Mouse (Mus musculus): ENCODE results near the gene Hspa12a.
"Not testable (repeated sequence)": the region's sequence is repeated elsewhere in the genome, so short reads cannot be mapped to it uniquely, and the experiment has no call there.

The Hspa12a gene

DNA sequence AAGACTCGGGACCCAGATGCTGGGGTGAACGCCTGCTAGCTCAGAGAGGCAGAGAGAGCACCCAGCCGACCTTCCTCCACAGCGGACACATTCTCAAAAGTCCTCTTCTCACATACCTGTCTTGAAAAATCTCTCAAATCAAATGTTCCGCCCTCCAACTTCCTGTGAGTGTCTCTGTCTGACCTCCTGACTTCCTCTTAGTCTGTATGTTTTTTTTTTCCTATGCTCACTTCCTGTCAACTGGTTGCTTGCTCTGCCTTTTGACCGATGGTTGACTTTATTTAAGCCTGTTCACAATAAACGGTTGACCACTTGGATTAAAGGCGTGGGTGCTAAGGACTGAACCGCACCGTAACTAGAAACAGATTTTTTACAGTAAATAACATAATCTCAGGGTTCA is 35.4 kb downstream of the Hspa12a start:
- no peak for DNase-seq

DNA sequence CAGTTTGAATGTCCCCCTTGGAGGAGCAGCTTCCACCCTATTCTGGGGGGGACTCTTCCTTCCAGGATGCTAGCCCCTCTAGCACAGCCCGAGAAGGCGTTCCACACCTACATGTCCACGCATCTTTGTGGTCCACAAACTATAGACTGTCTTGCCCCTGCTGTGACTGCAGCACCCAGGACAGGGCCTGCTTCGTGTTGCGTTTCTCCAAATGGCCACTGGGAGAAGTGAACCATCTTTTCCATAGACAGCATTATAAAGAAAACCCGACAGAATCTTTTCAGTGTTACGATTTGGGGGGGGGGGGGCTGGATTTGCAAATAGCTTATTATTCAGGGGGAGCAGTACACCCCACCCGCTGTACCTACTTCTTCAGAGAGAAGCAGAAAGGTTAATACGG is 36.8 kb downstream of the Hspa12a start:
- DNase-seq, result no peak

DNA sequence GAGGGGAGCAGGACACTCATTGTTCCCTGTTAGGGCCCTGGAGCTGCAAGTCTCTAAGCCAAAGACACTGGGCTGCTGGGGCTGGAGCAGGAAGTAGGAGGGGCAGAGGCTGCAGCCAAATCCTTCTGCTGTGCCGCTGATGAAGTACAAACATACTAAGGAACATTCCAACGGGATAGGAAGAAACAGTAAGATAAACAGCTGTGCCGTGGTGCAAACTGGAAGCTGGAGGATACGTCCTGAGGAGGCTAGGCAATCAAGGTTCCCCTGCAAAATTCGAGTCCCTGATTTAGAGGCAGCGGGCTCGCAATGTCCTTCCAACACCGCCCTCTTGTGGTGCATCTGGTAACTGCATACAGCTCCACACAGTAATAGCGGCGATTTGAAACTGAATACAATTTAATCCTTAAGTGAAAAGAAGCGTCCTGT is 39.5 kb downstream of the Hspa12a start:
- peak; percentile 76 for DNase-seq

DNA sequence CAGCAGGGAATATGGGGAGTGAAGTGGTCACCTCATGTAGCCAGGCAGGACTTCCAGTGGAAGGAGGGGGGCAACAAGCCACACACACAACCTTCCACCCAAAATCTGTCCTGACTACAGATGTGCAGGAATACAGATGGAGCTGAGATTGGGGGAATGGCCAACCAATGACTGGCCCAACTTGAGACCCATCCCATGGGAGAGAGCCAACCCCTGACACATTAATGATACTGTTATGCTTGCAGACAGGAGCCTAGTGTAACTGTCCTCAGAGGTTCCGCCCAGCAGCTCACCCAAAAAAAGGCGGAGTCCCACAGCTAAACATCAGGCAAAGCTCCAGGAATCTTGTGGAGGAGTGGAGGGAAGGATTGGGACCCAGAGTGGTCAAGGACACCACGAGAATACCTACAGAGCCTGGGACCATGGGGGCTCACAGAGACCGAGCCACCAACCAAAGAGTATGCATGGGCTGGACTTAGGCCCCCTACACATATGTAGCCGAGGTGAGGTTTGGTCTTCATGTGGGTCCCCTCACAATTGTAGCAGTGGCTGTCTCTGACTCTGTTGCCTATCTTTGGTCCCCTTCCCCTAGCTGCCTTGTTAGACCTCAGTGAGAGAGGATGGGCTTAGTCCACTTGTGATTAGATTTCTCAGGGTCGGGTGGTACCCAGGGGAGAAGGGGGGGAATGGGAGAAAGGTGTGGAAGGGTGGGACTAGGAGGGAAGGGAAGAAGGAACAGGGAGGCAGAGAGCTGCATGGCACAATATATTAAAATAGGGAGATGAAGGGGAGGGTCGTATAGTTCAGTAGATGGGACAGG is 40.2 kb downstream of the Hspa12a start:
- no peak for DNase-seq

DNA sequence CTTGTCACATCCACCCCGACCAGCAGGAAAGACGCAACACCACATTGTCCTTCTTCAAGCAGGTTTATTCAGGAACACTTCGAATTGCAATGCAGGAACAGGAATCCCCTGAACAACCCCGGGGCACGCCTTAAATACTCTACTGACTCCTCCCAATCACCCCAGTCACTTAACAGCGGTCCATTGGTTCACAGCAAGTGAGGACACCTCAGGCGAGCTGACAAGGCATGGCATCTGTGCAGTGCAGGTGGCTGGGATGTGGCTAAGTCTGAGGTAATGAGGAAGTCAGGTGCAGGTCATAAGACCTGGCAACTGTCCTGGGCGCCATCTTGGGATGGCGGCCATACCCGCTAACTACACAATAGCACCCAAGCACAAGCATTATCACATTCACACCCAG is 43.0 kb downstream of the Hspa12a start:
- not testable (repeated sequence) for DNase-seq

DNA sequence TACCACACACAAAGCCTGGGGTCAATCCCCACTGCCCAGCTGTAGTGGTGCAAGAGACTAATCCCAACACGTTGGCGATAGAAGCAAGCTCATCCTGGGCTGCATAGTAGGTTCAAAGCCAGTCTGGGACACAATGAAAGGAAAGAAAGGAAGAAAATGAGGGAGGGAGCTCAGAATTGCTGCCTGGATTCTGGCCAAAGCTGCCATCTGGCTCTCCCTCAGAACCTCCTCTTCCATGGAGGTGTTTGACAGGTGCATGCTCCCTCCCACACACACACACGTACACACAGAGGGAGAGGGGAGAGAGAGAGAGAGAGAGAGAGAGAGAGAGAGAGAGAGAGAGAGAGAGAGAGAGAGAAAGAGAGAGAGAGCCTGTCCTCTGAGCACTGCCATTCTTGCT is 47.2 kb downstream of the Hspa12a start:
- peak; percentile 34 for DNase-seq

DNA sequence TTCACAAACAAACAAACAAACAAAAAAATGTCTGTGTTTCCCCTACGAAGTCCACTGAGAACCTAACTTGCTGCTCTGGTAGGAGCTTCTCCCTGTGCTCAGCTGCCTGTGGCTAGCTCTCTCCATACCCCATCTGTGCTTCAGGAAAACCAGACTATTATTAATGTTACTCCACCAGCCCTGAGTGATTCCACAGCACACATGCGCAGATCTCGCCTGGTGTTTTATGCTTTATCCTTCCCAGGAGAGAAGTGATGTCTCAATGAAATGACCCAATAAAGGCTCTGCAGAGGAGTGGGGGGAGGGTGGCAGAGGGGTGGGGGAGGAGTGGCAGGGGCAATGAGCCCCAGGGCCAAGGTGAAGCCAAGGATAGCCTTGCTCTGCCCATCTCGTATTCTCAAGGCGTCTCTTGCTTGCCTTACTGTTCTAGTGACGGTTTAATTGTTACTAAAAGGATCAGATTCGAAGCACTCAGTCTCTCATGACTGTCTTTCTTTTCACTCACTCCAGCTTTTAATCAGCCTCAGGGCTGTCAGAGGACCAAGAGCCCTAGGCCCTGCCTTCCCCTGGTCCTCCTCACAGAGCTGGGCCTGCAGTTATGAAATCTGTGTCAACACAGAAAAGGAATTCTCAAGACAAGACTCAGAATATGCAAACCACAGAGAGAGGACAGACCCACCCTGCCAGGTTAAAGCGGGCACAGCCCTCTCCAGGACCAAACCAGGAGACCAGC is 54.0 kb downstream of the Hspa12a start:
- DNase-seq, result no peak

DNA sequence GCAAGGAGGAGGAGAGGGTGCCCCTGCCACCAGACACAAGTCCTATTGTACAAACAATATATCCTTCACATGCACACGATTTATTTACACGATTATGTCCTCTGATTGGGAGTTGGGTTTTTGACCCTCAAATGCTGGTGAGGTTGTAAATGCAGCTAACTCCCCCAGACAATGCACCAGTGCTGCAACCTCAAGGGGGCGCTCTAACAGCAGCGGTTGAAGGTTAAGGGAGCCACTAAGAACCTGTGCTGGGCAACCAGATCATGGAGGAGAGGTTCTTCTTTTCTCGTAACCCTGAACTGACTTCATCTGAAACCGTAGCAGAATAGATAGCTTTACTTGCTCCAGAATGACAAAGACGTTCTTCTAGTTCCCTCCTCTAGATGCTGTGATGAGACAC is 57.0 kb downstream of the Hspa12a start:
- no peak for DNase-seq

DNA sequence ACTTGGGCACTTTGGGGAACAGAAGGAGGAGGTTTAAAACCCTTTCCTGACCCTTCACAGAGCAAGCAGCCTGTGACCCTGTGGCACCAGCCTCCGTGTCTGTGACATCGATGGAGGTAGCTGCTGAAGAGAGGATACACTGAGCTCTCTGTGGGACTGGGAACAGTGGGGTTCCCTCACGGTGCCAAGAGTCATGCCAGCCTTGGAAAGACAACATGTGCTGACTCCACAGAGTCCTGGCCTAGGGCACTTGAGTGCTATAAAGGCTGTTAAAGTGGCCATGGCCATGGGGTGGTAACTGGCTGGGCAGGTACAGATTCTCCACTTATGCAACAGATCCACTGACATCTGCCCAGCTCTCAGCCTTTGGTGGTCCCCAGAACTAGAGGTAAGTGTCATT is 60.0 kb downstream of the Hspa12a start:
- DNase-seq, result no peak

DNA sequence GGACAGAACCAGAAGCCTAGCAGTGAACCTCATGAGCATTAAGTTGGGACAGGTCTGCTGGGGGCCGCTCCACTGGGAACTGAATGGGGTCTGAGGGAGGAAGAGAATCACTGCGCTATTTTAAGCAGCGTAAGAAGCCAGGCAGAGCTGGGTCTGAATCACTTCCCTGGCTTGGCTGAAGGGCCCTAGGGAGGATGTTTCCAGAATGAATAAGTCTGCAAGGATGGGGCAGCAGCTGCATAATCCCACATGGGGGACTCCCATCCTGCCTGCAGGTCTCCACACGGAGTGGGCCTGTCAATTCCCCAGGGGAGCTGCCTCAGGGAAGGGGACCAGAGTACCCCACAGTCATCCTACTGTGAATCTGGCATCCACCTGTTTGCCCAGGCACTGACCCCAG is 61.1 kb downstream of the Hspa12a start:
- peak; percentile 16 for DNase-seq

DNA sequence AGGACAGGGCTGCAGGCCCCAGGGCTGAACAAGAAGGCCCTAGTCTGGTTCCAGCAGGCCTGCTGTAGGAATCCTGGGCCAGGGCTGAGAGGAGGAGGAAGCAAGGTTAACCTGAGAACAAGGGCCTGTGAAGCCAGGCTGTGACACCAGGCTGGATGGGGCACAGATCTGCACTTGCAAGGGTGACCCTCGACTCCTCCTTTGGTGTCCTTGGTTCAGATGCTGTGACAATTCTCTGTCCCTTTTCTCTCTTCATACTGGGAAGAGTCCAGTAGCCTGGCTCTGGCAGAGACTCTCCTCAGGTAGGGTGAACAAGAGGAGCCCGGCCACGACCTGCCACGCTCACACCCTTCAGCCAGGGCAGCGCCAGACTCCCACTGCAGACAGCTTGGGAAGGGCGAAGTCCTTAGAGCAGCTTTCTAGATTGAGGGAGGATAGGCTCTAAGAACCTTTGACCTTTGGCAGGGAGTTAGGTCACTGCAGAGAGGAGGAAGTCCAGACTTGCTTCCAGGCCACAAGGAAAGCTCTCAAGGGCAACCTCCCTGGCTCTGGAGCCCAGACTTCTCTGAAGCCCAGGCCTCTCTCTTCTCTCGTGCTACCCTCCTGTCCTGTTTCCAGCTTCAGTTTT is 64.0 kb downstream of the Hspa12a start:
- DNase-seq, result no peak

DNA sequence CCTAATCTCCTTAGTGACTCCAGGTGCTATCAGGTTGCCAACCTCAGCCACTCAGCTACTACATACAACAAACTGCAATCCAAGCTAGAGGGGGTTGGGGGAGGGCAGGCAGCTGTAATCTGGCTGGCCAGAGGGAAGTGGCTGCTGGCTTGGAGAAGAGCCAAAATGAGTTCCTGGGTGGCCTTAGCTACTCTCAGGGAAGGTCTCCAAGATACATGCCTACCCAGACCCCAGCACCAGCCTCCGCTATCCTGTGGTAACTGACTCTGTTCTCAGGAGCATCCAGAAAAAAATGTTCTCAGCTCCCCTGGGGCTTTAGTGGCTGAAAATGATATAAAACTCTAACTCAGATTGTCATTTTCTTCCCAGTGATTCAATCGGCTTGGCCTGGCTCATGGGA is 64.9 kb downstream of the Hspa12a start:
- no peak for DNase-seq

DNA sequence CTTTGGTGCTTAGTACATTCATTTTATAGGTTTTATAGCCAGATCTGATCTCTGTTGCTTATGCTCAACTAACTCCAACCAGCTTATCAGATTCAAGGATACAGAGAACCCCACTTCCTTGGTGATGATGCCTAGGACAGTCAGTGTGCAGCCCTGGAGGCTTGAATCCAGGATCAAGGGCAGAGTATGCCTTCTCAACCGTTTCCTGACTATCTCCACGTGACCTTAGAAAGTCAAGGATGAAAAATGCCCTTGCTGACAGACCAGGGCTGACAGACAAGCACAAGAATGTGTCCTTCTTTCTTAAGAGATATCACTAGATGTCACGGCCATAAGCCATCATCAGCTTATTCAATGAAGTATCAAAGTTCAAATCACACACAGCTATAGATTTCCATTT is 69.9 kb downstream of the Hspa12a start:
- DNase-seq, result no peak

DNA sequence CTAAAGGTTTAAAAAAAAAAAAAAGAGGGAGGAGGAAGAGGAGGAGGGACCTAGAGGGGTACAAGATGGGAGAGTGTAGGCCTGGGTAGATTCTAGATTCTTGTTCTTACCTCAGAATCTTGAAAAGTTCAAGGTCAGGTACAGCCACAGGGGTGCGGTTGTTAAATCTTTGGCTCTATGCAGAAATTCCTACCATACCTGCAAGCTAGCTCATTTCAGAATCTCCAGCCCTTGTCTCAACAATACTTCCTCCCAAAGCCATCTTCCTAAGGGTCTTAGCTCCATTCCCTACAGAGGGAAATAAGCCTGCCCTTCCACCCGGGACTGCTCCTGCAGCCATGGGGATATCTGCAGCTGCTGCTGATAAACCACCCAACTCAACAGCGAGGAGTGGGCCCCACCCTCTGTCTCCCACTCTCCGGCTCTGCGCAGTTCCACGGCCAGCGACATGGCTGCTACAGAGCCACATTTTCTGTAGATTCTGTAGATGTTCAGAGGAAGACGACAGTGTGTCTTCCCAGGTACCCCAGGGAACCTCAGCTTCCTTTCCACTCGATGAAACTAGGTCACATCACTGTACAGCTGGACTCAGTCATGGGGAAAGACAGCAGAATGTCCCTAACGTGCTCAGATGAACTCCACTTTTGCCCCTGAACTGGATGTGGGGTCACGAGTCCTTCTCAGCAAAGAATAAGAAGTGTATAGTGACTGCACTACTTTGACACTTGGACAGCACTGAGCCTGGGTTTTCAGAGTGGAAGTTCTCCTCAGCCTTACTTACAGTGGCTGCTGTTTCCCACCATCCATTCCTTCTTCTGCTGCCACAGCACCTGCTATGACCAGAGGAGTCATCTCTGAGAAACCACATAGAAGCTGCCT is 70.8 kb downstream of the Hspa12a start:
- DNase-seq, result no peak

DNA sequence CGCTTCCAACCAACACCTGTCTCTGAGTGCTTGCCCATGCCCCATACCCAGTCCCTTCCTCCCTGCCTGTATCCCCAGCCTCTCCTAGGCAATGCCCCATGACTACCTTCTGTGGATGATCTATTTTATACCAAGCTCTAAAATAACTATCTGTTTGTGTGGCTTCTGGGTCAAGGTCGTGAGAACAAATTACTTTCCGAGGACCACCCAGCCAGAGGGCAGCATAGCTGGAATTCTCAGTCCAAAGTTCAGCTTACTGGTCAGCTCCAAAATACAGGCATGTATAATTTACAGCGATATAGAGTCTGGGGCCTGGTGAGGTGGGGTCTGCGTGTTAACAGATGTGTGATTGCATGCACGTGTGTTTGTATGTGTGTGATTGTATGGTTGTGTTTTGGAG is 71.6 kb downstream of the Hspa12a start:
- DNase-seq, result no peak

DNA sequence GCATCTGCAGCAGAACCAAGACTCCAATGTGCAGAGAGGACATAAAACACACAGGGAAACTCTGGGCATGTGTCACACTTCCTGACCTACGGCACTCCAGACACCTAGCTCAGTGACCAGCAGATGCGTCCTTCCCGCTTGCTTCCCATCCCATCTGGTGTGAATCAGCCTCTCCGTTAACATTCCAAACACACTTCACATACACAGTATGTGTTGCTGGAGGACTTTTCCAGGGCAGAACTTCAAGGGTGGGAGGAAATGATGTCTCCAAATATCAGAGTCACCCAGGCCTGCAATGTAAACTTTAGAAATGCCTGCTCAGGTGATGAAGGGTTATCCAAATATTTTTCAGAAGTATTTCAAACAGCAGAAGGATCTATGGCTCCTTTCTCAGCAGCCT is 76.8 kb downstream of the Hspa12a start:
- no peak for DNase-seq

DNA sequence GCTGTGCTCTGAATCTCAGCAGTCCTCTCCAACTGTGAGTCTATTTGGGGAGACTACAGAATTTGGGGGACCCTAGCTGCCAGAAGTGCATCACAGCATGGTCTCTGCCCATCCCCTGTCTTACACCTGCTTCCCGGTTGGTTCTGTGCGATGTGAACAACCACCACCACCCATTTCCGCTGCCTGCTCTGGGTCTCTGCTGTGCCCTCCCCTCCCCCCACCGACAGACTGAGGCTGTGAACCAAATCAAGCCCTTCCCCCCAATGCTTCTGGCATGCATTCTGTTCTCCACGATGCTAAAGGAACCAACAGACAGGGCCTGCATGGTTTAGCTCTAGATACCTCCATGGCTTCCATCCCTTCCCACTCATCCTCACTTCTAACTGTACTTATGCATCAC is 78.2 kb downstream of the Hspa12a start:
- no peak for DNase-seq

DNA sequence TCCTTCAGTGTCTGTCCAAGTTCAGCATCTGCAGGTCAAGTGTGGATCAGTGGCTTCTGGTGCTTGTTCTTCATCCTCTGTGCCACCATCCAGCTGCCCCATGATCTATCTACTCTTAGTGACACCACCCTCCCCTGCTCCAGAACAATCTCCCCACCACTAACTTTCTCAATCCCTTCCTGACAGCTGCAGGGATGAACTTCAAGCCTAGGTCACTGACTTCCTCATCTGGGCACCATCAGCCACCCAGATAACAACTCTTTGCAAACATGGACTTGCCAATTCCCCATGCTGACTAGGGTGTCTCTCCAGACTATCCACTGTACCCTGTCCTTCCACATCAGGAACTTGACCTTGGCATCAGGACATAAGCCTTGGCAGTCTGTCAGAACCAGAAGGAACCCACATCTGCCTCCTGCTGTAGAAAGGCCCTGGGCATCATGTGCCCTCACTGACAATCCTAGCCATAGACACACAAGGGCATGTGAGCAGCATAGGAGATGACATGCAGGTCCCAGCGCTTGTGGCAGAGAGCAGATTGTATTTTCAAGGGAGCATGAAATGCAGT is 79.4 kb downstream of the Hspa12a start:
- no peak for DNase-seq

DNA sequence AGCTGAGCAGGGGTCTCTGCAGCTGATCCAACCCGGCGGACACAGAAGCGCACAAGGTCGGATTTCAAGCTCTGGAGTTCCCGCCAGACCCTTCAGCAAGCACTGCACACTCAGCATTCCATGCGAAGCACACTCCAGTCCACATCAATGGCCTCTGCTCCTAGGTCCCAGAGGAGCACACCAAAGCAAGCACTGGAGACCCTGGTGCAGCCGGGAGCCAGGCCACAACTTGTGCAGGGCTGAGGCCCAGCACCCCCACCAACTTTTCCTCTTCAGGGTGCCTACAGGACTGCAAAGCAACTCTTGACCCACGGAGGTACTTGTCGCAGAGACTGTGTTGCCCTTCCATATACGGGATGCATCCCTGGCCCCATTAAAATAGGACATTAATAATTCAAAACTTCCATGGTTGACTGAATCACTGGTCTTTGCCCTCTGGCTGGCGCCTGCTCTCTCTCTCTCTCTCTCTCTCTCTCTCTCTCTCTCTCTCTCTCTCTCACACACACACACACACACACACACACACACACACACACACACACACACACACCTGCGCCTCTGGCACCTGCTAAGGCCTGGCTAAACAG is 82.2 kb downstream of the Hspa12a start:
- DNase-seq, result no peak

DNA sequence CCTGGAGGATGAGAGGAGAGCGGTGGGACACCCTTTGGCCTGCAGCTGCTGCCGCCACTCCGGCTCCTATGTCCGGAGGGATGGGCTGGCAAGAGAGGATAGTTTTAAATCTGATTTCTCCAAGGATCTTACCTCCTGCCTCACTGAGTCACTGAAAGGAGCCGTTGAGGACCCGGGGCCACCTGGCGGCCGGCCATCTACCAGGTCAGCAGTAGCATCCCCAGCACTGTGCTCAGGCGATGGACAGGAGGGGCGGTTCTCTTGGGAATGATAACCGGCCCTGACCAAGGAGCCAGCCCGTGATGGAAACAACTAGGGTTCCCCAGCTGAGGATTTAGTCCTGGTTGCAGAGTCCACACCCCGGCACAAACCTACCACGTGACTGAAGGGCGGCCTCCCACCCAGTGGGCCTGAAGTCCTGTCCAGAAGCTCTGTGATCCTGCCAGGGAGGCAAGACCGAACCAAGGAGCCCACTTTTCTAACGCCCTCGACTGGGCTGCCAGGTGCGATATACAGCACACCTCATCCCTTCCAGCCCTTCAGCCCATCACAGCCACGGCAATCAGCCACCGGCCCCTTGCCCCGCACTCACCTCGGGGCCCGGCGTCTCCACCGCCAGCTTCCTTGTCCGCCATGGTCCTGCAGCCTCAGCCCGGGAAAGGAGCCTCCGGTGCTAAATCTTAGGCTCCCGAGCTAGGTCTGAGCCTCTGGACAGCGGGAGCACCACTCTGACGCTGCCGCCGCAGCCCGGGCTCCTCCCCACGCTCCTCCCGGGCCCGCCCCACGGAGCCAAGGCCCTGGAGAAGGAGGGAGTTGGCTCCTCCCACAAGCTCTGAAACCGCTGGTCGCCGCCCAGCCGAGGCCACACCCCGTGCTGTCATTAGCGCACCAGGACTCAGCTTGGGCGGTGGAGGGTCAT is 82.9 kb downstream of the Hspa12a start:
- DNase-seq, result peak; percentile 90

DNA sequence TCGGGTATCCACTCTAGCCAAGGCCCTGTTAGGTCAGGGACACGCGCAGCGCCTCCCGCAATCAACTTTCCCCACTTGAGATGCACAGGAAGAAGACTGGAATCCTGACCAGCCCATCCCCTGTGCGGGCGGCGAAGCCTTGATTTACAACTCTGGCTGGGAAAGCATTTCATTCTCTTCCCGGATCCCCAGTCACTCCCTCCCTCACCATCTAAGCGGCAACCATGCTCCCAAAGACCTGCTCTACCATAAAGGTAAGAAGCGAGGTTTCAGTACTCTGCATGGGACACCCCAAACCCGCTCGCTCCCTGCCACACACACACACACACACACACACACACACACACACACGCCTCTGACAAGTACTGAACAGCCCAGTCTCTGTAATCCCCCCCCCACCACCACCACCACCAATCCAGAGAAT is 83.6 kb downstream of the Hspa12a start:
- DNase-seq, result peak; percentile 42
